29 mouse cellular contexts compared by ENCODE assay signal in the genomic region with DNA sequence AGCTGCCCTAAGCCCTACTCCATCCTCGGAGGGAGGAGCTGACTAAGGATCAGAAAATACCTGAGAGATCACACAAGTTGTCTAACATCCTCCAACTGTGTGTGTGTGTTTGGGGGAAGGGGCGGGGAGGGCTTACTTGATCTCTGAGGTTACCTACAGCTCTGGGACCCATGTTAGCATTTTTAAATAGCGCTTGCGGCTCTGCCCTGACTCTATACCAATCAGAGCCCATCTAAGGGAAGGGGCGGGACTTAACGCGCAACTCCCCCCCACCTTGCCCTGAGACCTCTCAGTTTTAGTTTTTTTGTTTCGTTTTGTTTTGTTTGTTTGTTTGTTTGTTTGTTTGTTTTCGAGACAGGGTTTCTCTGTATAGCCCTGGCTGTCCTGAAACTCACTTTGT.
"Had no signal": no experiment of that assay in that cellular context is flagged by ENCODE, and none has a peak within 500 bp of the region (broad histone marks: within the 10 kb centered on the region; RNA-seq: fewer than 3 reads in every experiment).

No protein-coding gene starts in this region.

- DNase-seq: gastrocnemius, postnatal 14 days; gastrocnemius, postnatal 36 days; heart, adult 11 months; heart, adult 2 months; heart, postnatal 14 days; heart, postnatal 36 days; kidney, adult 11 months; kidney, adult 2 months; kidney, adult 9 months; kidney, postnatal 25 days; kidney, postnatal 4 days; liver; liver, embryonic 13.5 days; liver, postnatal 0 days had no signal

- H3K4me2 ChIP-seq: heart, embryonic 11.5 days; heart, embryonic 13.5 days; heart, embryonic 15.5 days; hindbrain, embryonic 13.5 days; hindbrain, embryonic 15.5 days; kidney, embryonic 15.5 days; limb, embryonic 12.5 days; liver, embryonic 11.5 days; liver, embryonic 13.5 days; liver, embryonic 15.5 days had no signal

- H3K27ac ChIP-seq: heart, adult 2 months; heart, embryonic 13.5 days; heart, embryonic 15.5 days; hindbrain, embryonic 13.5 days; hindbrain, embryonic 15.5 days; hindbrain, postnatal 0 days; kidney, embryonic 15.5 days; kidney, postnatal 0 days; layer of hippocampus, adult 2 months; left cerebral cortex, adult 2 months; limb, embryonic 10.5 days; limb, embryonic 12.5 days; liver, embryonic 13.5 days; liver, embryonic 15.5 days had no signal

- H3K9ac ChIP-seq: heart, embryonic 13.5 days; heart, embryonic 15.5 days; hindbrain, embryonic 13.5 days; hindbrain, embryonic 15.5 days; kidney, embryonic 15.5 days; limb, embryonic 12.5 days; liver, embryonic 13.5 days; liver, embryonic 15.5 days; liver, postnatal 0 days had no signal

- H3K4me3 ChIP-seq: heart, adult 2 months; heart, embryonic 13.5 days; heart, embryonic 15.5 days; hindbrain, embryonic 13.5 days; hindbrain, embryonic 15.5 days; kidney, embryonic 15.5 days; layer of hippocampus, adult 2 months; left cerebral cortex, adult 2 months; limb, embryonic 10.5 days; limb, embryonic 12.5 days; liver, embryonic 13.5 days; liver, embryonic 15.5 days had no signal

- H3K27me3 ChIP-seq: heart, embryonic 15.5 days; hindbrain, embryonic 13.5 days; hindbrain, embryonic 15.5 days; kidney, embryonic 15.5 days; limb, embryonic 12.5 days had no signal

- H3K9me3 ChIP-seq: heart, embryonic 13.5 days; heart, embryonic 15.5 days; hindbrain, embryonic 13.5 days; hindbrain, embryonic 15.5 days; kidney, embryonic 15.5 days; limb, embryonic 10.5 days; limb, embryonic 12.5 days; liver, embryonic 13.5 days; liver, embryonic 15.5 days had no signal

- H3K4me1 ChIP-seq: heart, embryonic 13.5 days; heart, embryonic 15.5 days; hindbrain, embryonic 13.5 days; hindbrain, embryonic 15.5 days; kidney, embryonic 15.5 days; limb, embryonic 10.5 days; limb, embryonic 12.5 days; liver, embryonic 15.5 days had no signal

- H3K36me3 ChIP-seq: heart, embryonic 13.5 days; heart, embryonic 15.5 days; hindbrain, embryonic 13.5 days; hindbrain, embryonic 15.5 days; kidney, embryonic 15.5 days; limb, embryonic 10.5 days; limb, embryonic 12.5 days; liver, embryonic 13.5 days; liver, embryonic 15.5 days had no signal

- ATAC-seq: hindbrain, postnatal 0 days; intestine, embryonic 16.5 days; liver, postnatal 0 days had no signal
